Mouse (Mus musculus): Measurements from ENCODE around the gene Sac3d1.

DNA sequence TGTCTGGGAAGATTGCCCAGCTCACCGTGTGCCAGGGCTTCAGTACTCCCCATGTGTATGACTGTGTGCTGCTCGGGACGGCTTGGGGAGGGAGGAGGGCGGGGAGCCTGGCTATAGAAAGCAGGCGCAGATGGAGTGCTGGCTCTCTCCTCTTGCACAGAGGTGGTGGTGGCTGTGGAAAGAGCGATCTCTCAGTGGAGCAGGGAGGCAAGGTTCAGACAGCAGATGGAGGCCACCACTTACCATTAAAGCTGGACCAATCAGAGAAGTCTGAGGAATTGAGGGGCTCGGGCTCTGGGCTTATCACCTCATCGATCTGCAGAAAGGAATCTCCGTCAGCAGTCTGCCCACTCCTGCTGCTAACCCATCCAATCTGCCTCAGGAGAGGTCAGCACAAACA lies 36.3 kb downstream of the Sac3d1 start, which contains the start of gene Gm28374:
- no peak for TF ChIP-seq CTCF (IDR thresholded peaks at IDR 0.05; ENCODE audit: extremely low read depth, insufficient read depth, low read length)
- no peak for TF ChIP-seq POLR2A (IDR thresholded peaks at IDR 0.05; ENCODE audit: extremely low read depth, insufficient read depth, low read length)
